Mouse (Mus musculus) heart, adult 2 months (tissue): ENCODE measurements around the gene Eif3g.

Experiments used
- CTCF ChIP-seq: fragments of 200-600 bp; IDR thresholded peaks from 2 replicates; pipeline ENCODE4 v1.8.1; 2022; ENCODE audit warnings: antibody characterized with exemption, mild to moderate bottlenecking, moderate library complexity
- POLR2A ChIP-seq: fragments of 200-500 bp; IDR thresholded peaks from 2 replicates; pipeline ENCODE4 v1.6.1; 2011; ENCODE audit warnings: mild to moderate bottlenecking, low read depth, low read length, control low read depth; ENCODE audit not compliant: insufficient read depth

DNA sequence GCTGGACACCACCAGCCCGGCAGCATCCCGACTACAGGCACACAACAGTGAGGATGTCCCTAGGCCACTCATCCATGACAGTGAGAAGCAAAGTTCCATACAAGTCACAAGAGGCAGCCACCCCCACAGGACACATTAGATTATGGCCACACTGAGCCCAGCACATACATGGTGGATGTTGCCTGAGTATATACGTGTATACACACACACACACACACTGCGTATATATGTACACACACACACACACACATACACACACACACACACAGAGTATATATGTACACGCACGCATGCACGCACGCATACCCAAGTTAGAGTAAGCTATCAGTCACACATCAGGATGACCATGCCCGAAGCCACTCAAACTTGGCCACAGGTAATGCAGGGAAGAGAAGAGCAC lies 3.0 kb downstream of the Eif3g start:
- no peak for TF ChIP-seq CTCF
- no peak for TF ChIP-seq POLR2A
